Mouse (Mus musculus) neural tube, embryonic 13.5 days (tissue): ENCODE measurements at regions not wholly inside any gene's neighbourhood (a gene's known extent, or its start where the extent isn't known, plus 50 kb on each side); places are given as distances from the start of the nearest gene placed in this dataset.

ENCODE experiments used
- ATAC-seq: fragments of 200-750 bp; cut with Nextera tagmentation; 2 replicates; pipeline ENCODE4 v1.8.0; 2017; ENCODE audit warnings: low read depth, mild to moderate bottlenecking, moderate TSS enrichment, moderate library complexity
- H3K27ac ChIP-seq: fragments of 300-500 bp; sonication (generic); replicated peaks from 2 replicates; pipeline ENCODE4 v1.5.1; 2015; ENCODE audit warnings: moderate library complexity, mild to moderate bottlenecking, inconsistent platforms
- H3K27me3 ChIP-seq: fragments of 300-500 bp; sonication (generic); 2 replicates; pipeline ENCODE4 v1.6.1; 2015; ENCODE audit warnings: mild to moderate bottlenecking, inconsistent platforms
- H3K36me3 ChIP-seq: fragments of 300-500 bp; sonication (generic); 2 replicates; pipeline ENCODE4 v1.6.1; 2015; ENCODE audit warnings: mild to moderate bottlenecking, inconsistent platforms
- H3K4me1 ChIP-seq: fragments of 300-500 bp; sonication (generic); replicated peaks from 2 replicates; pipeline ENCODE4 v1.6.1; 2015; ENCODE audit warnings: inconsistent platforms
- H3K4me2 ChIP-seq: fragments of 300-500 bp; sonication (generic); 2 replicates; pipeline ENCODE4 v1.6.1; 2015; ENCODE audit warnings: inconsistent platforms, mild to moderate bottlenecking, moderate library complexity
- H3K4me3 ChIP-seq: fragments of 300-500 bp; sonication (generic); 2 replicates; pipeline ENCODE4 v1.5.1; 2015; ENCODE audit warnings: mild to moderate bottlenecking, inconsistent platforms
- H3K9ac ChIP-seq: fragments of 300-500 bp; sonication (generic); 2 replicates; pipeline ENCODE4 v1.6.1; 2015; ENCODE audit warnings: moderate library complexity, mild to moderate bottlenecking, inconsistent platforms
- H3K9me3 ChIP-seq: fragments of 300-500 bp; sonication (generic); 2 replicates; pipeline ENCODE4 v1.6.1; 2016; ENCODE audit warnings: inconsistent platforms
- WGBS: fragments of 180-500 bp; shearing (Covaris S2); methylation state at CpG from one replicate; pipeline ENCODE4 v1.1.7; 2015; 5-methylcytosine and 5-hydroxymethylcytosine counted together

- Histone ChIP-seq H3K4me2 (no peak overlapping the region), H3K27ac (no peak overlapping the region), H3K27me3 (no peaks in the 10 kb centered on the region), H3K9me3 (no peaks in the 10 kb centered on the region), H3K4me1 (peaks cover 20% of the 10 kb centered on the region), H3K9ac (no peak overlapping the region), H3K36me3 (no peaks in the 10 kb centered on the region), H3K4me3 (no peak overlapping the region)
- WGBS = 84% methylated on average over 2 of the region's 2 CpGs
- no peak for ATAC-seq
Measured at GRCm38 (mm10) chr6:54754810-54755209, 61.9 kb upstream of the Znrf2 start.

- Histone ChIP-seq H3K4me3 (no peak overlapping the region), H3K27ac (no peak overlapping the region), H3K36me3 (no peaks in the 10 kb centered on the region), H3K9ac (no peak overlapping the region), H3K9me3 (no peaks in the 10 kb centered on the region), H3K4me2 (no peak overlapping the region), H3K27me3 (peaks cover 6% of the 10 kb centered on the region; the same call in 1 of the 2 replicates), H3K4me1 (peaks cover 33% of the 10 kb centered on the region)
- WGBS = 55% methylated on average over 5 of the region's 5 CpGs
- ATAC-seq = no peak
Measured at GRCm38 (mm10) chr6:54757511-54757911, 59.2 kb upstream of the Znrf2 start.

GRCm38 (mm10) chr6:54758112-54758511 is 58.6 kb upstream of the Znrf2 start:
- 16% methylated on average over 2 of the region's 2 CpGs for WGBS
- no peak overlapping the region for H3K4me2 ChIP-seq
- H3K36me3 ChIP-seq = no peaks in the 10 kb centered on the region
- peaks cover 33% of the 10 kb centered on the region for H3K4me1 ChIP-seq
- no peaks in the 10 kb centered on the region for H3K9me3 ChIP-seq
- peak; percentile 57; the same call in 1 of the 2 replicates for ATAC-seq
- H3K4me3 ChIP-seq = no peak overlapping the region
- H3K9ac ChIP-seq = no peak overlapping the region
- no peak overlapping the region for H3K27ac ChIP-seq
- peaks cover 7% of the 10 kb centered on the region for H3K27me3 ChIP-seq

GRCm38 (mm10) chr6:54759263-54759662 is 57.5 kb upstream of the Znrf2 start:
- H3K4me2 ChIP-seq = no peak overlapping the region
- ATAC-seq = no peak
- WGBS = 53% methylated on average over 8 of the region's 8 CpGs
- peaks cover 33% of the 10 kb centered on the region for H3K4me1 ChIP-seq
- no peaks in the 10 kb centered on the region for H3K36me3 ChIP-seq
- no peak overlapping the region for H3K27ac ChIP-seq
- no peak overlapping the region for H3K9ac ChIP-seq
- H3K9me3 ChIP-seq = no peaks in the 10 kb centered on the region
- H3K4me3 ChIP-seq = no peak overlapping the region
- H3K27me3 ChIP-seq = peaks cover 11% of the 10 kb centered on the region

- Histone ChIP-seq H3K4me1 (peaks cover 33% of the 10 kb centered on the region), H3K9me3 (no peaks in the 10 kb centered on the region), H3K27me3 (peaks cover 11% of the 10 kb centered on the region), H3K36me3 (no peaks in the 10 kb centered on the region), H3K9ac (no peak overlapping the region), H3K4me3 (no peak overlapping the region), H3K27ac (no peak overlapping the region), H3K4me2 (peak overlapping the region; percentile 47)
- WGBS = 0% methylated on average over 11 of the region's 11 CpGs
- ATAC-seq = peak; percentile 47
Measured at GRCm38 (mm10) chr6:54759942-54760498, 56.7 kb upstream of the Znrf2 start.

GRCm38 (mm10) chr6:54760541-54760940 is 56.2 kb upstream of the Znrf2 start:
- WGBS = 70% methylated on average over 2 of the region's 2 CpGs
- no peak for ATAC-seq
- Histone ChIP-seq H3K9me3 (no peaks in the 10 kb centered on the region), H3K27ac (no peak overlapping the region), H3K4me3 (no peak overlapping the region), H3K9ac (no peak overlapping the region), H3K27me3 (peaks cover 11% of the 10 kb centered on the region), H3K4me2 (no peak overlapping the region), H3K36me3 (no peaks in the 10 kb centered on the region), H3K4me1 (peaks cover 33% of the 10 kb centered on the region)

GRCm38 (mm10) chr6:54762021-54762420 is 54.7 kb upstream of the Znrf2 start:
- Histone ChIP-seq H3K4me2 (no peak overlapping the region), H3K27me3 (peaks cover 11% of the 10 kb centered on the region), H3K9ac (no peak overlapping the region), H3K4me1 (peaks cover 33% of the 10 kb centered on the region), H3K4me3 (no peak overlapping the region), H3K36me3 (no peaks in the 10 kb centered on the region), H3K9me3 (no peaks in the 10 kb centered on the region), H3K27ac (no peak overlapping the region)
- no peak for ATAC-seq
- WGBS = 87% methylated on average over 5 of the region's 5 CpGs

- Histone ChIP-seq H3K27ac (no peak overlapping the region), H3K9me3 (no peaks in the 10 kb centered on the region), H3K9ac (no peak overlapping the region), H3K4me3 (no peak overlapping the region), H3K36me3 (no peaks in the 10 kb centered on the region), H3K27me3 (peaks cover 11% of the 10 kb centered on the region), H3K4me2 (no peak overlapping the region), H3K4me1 (peaks cover 30% of the 10 kb centered on the region)
- 50% methylated on average over 5 of the region's 5 CpGs for WGBS
- ATAC-seq = no peak
Measured at GRCm38 (mm10) chr6:54762499-54762898, 54.2 kb upstream of the Znrf2 start.

- H3K27ac ChIP-seq = no peak overlapping the region
- H3K4me1 ChIP-seq = peaks cover 19% of the 10 kb centered on the region
- 87% methylated on average over 4 of the region's 4 CpGs for WGBS
- no peaks in the 10 kb centered on the region for H3K36me3 ChIP-seq
- no peaks in the 10 kb centered on the region for H3K9me3 ChIP-seq
- no peak overlapping the region for H3K4me2 ChIP-seq
- no peak for ATAC-seq
- no peak overlapping the region for H3K4me3 ChIP-seq
- no peak overlapping the region for H3K9ac ChIP-seq
- H3K27me3 ChIP-seq = peaks cover 11% of the 10 kb centered on the region
Measured at GRCm38 (mm10) chr6:54763669-54764068, 53.0 kb upstream of the Znrf2 start.

GRCm38 (mm10) chr6:54765715-54766114 is 51.0 kb upstream of the Znrf2 start:
- Histone ChIP-seq H3K9me3 (no peaks in the 10 kb centered on the region), H3K4me1 (peaks cover 3% of the 10 kb centered on the region), H3K4me2 (no peak overlapping the region), H3K9ac (no peak overlapping the region), H3K4me3 (no peak overlapping the region), H3K27ac (no peak overlapping the region), H3K36me3 (no peaks in the 10 kb centered on the region), H3K27me3 (peaks cover 11% of the 10 kb centered on the region)
- WGBS = 83% methylated on average over 2 of the region's 2 CpGs
- no peak for ATAC-seq

GRCm38 (mm10) chr6:54766485-54767112 is 50.1 kb upstream of the Znrf2 start:
- no peaks in the 10 kb centered on the region for H3K9me3 ChIP-seq
- no peak for ATAC-seq
- H3K27me3 ChIP-seq = peaks cover 10% of the 10 kb centered on the region
- H3K27ac ChIP-seq = no peak overlapping the region
- H3K9ac ChIP-seq = no peak overlapping the region
- WGBS = 86% methylated on average over 5 of the region's 5 CpGs
- no peaks in the 10 kb centered on the region for H3K4me1 ChIP-seq
- no peak overlapping the region for H3K4me2 ChIP-seq
- no peak overlapping the region for H3K4me3 ChIP-seq
- H3K36me3 ChIP-seq = no peaks in the 10 kb centered on the region
